Mouse (Mus musculus): ENCODE measurements around the gene Snap47. TPM values are rescaled to one million over a fixed set of nuclear protein-coding genes. Genes with fewer than 3 reads are reported as not detected.

Snap47 gene
- polyA plus RNA-seq (2012; rRNA removed): 11.3 and 12.2 TPM in 2 replicates

GRCm38 (mm10) chr11:59451086-59451485 lies at the start of gene Snap47:
Snap47 (minus strand) TSS chr11:59451186.

GRCm38 (mm10) chr11:59472326-59472677 lies 21.3 kb upstream of the Snap47 start, which contains the start of gene Zfp867:
Zfp867 (minus strand) TSS chr11:59472474.

GRCm38 (mm10) chr11:59449741-59450229 lies 1.2 kb downstream of the Snap47 start, which contains the start of gene Jmjd4:
Jmjd4 (plus strand) TSS chr11:59450045.

GRCm38 (mm10) chr11:59375475-59375874 lies 75.5 kb downstream of the Snap47 start, which contains the start of gene Prss38:
Prss38 (minus strand) TSS chr11:59375657.

Other genes with a start within 250 kb of the Snap47 start
- 28.7 and 42.4 TPM in 2 replicates for gene Mrpl55, start 248.7 kb downstream of the Snap47 start, polyA plus RNA-seq (2012; rRNA removed)
- 5.0 and 5.6 TPM in 2 replicates for gene 2310033P09Rik, start 242.9 kb downstream of the Snap47 start, polyA plus RNA-seq (2012; rRNA removed)
- gene Arf1, start 222.9 kb downstream of the Snap47 start, polyA plus RNA-seq (2012; rRNA removed): 308 and 353 TPM in 2 replicates
- 0.20 and 0.40 TPM in 2 replicates for gene Wnt3a, start 160.4 kb downstream of the Snap47 start, polyA plus RNA-seq (2012; rRNA removed)
- gene Wnt9a, start 144.3 kb downstream of the Snap47 start, polyA plus RNA-seq (2012; rRNA removed): 2.9 and 3.8 TPM in 2 replicates
- gene Prss38, start 75.5 kb downstream of the Snap47 start, polyA plus RNA-seq (2012; rRNA removed): not detected in 2 replicates
- gene Jmjd4, start 1.1 kb downstream of the Snap47 start, polyA plus RNA-seq (2012; rRNA removed): 1.6 and 1.8 TPM in 2 replicates
- 0.03 TPM in 1 of 2 replicates, not detected in the other for gene Zfp867, start 21.3 kb upstream of the Snap47 start, polyA plus RNA-seq (2012; rRNA removed)
- gene Zkscan17, start 75.6 kb upstream of the Snap47 start, polyA plus RNA-seq (2012; rRNA removed): 2.9 and 3.9 TPM in 2 replicates
- 0.04 and 0.08 TPM in 2 replicates for gene Nlrp3, start 90.4 kb upstream of the Snap47 start, polyA plus RNA-seq (2012; rRNA removed)
- not detected in 2 replicates for gene Olfr222, start 125.0 kb upstream of the Snap47 start, polyA plus RNA-seq (2012; rRNA removed)
- gene Olfr223, start 142.1 kb upstream of the Snap47 start, polyA plus RNA-seq (2012; rRNA removed): not detected in 2 replicates
- gene Mprip, start 210.1 kb upstream of the Snap47 start, polyA plus RNA-seq (2012; rRNA removed): 66.9 and 85.3 TPM in 2 replicates

Data from stomach, adult 2 months (tissue).